Mouse (Mus musculus) liver, embryonic 14.5 days (tissue): Measurements from ENCODE around the gene Emp3.

Experiments used
- CTCF ChIP-seq: IDR thresholded peaks from 2 replicates; pipeline ENCODE4 v1.5.1; 2016; ENCODE audit warnings: antibody characterized with exemption, low read depth, control low read depth
- EP300 ChIP-seq: IDR thresholded peaks from 2 replicates; pipeline ENCODE4 v1.6.1; 2016; ENCODE audit warnings: antibody characterized with exemption, low read depth

- TF ChIP-seq CTCF: no peak
- TF ChIP-seq EP300: no peak
Measured at GRCm38 (mm10) chr7:45892651-45893050, 28.6 kb downstream of the Emp3 start.
